Mouse (Mus musculus): ENCODE data around the gene Pck1.

Pck1 gene

DNA sequence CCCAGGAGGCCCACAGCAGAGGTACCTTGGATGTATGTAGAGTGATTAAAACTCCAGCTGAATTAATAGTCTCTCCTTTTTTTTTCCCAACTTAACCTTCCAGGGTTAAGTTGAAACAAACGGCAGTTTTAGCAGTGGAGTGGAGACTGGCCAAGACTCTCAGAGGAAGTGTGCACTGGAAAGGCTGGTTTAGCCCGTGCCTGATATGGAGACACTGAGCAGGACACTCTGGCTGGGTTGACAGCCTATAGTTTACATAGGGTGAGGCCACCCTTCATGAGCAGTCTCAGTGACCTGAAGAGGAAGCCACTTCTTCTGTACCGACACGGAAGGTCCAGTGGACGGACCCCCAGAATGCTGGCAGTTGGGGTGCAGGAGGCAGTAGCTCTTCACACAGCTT, 1.5 kb upstream of the Pck1 start:
- DNase-seq, result no peak

DNA sequence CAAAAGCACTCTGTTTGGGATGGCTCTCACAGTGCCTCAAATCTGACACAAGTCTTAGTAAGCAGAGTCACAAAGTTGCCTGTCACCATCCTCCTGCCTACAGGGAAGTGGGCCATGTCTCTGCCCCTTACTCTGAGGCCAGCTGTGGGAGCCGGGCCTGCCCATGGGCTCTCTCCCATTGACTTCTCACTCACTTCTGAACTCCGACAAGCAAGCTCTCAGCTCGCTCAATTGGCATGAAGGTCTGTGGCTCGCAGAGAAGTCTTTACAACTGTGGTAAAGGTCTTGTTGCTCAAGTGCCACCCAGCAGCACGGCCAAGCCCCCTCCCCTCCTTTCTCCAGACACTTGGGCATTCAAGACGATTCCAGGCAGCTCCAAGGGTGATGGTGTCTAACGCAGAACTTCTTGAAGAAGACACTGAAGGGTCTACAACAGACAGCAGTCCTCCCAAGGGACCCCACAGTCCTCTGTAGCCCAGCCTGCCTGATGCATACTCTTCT, 1.0 kb upstream of the Pck1 start:
- no peak for DNase-seq

DNA sequence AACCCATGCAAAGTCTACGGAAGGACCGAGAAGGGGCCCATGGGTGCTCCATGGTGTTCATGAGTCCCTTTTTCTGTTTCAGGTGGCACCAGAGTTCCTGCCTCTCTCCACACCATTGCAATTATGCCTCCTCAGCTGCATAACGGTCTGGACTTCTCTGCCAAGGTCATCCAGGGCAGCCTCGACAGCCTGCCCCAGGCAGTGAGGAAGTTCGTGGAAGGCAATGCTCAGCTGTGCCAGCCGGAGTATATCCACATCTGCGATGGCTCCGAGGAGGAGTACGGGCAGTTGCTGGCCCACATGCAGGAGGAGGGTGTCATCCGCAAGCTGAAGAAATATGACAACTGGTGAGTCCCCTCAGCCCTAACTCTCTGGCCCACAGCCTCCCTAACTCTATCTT, 418 bp downstream of the Pck1 start:
- no peak for DNase-seq

DNA sequence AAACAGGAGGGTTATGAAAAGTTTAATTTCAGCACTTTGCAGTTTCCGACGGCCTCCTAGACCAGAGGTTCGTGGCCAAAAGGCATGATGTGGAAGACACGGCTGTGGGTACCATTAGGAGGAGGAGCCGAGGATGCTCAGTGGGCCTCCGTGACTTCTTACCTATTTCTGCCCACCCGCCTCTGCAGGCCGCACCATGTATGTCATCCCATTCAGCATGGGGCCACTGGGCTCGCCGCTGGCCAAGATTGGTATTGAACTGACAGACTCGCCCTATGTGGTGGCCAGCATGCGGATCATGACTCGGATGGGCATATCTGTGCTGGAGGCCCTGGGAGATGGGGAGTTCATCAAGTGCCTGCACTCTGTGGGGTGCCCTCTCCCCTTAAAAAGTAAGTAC, 1.7 kb downstream of the Pck1 start:
- no peak for DNase-seq

DNA sequence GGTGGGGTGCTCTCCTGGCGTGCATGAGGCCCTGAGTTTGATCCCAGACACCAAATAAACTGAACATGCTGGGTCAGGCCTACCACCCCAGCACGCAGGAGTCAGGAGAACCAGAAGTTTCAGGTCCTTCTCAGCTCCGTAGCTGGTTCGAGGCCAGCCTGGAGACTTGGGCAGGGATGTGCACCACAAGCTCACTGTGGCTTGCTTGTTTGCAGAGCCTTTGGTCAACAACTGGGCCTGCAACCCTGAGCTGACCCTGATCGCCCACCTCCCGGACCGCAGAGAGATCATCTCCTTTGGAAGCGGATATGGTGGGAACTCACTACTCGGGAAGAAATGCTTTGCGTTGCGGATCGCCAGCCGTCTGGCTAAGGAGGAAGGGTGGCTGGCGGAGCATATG, 2.1 kb downstream of the Pck1 start:
- DNase-seq, result no peak

DNA sequence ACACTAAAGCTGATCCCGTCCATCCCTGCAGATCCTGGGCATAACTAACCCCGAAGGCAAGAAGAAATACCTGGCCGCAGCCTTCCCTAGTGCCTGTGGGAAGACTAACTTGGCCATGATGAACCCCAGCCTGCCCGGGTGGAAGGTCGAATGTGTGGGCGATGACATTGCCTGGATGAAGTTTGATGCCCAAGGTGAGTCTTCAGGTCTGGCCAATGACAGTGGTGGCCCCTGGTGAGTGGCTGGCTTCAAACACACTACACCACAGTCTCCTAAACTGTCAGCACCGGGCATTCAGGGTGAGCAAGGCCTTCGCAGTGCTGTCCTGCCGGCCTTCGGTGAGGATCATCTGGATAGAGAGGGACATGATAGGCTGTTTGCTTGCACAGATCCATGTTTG, 3.1 kb downstream of the Pck1 start:
- no peak for DNase-seq

DNA sequence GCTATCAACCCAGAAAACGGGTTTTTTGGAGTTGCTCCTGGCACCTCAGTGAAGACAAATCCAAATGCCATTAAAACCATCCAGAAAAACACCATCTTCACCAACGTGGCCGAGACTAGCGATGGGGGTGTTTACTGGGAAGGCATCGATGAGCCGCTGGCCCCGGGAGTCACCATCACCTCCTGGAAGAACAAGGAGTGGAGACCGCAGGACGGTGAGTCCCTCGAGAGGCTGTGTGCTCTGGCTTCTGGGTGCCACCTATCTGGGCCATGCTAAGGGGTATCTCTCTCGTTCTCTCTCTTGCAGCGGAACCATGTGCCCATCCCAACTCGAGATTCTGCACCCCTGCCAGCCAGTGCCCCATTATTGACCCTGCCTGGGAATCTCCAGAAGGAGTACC, 4.1 kb downstream of the Pck1 start:
- DNase-seq, result no peak

DNA sequence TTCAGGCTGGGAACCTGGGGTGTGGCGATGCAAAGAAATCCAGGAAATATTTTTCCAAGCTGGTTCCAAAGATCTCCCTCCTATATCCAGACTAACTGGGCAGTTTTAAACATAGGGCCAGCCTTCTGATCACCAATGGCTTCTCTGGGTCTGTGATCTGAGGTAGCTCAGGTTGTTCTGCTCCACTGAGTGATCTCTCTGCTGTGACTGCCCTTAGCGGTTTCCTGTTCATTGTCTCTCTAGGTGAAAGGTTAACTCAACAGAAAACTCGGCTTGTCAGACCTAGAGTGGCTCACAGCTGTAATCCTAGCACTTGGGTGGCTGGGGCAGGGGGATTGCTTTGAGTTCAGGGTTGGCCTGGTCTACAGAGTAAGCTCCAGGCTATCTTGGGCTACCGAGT, 4.5 kb downstream of the Pck1 start:
- DNase-seq, result no peak

DNA sequence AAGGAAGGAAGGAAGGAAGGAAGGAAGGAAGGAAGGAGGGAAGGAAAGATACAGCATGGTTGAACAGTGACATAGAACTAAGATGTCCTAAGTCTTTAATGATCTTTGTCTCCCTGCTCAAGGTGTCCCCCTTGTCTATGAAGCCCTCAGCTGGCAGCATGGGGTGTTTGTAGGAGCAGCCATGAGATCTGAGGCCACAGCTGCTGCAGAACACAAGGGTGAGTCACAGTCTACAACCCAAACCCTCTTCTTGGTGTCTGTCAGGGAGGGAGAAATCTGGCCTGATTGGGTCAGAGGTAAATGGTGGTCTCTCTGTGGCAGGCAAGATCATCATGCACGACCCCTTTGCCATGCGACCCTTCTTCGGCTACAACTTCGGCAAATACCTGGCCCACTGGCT, 5.0 kb downstream of the Pck1 start:
- DNase-seq, result no peak

DNA sequence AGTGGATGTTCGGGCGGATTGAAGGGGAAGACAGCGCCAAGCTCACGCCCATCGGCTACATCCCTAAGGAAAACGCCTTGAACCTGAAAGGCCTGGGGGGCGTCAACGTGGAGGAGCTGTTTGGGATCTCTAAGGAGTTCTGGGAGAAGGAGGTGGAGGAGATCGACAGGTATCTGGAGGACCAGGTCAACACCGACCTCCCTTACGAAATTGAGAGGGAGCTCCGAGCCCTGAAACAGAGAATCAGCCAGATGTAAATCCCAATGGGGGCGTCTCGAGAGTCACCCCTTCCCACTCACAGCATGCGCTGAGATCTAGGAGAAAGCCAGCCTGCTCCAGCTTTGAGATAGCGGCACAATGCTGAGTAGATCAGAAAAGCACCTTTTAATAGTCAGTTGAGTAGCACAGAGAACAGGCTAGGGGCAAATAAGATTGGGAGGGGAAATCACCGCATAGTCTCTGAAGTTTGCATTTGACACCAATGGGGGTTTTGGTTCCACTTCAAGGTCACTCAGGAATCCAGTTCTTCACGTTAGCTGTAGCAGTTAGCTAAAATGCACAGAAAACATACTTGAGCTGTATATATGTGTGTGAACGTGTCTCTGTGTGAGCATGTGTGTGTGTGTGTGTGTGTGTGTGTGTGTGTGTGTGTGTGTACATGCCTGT, 5.7 kb downstream of the Pck1 start:
- DNase-seq, result no peak

DNA sequence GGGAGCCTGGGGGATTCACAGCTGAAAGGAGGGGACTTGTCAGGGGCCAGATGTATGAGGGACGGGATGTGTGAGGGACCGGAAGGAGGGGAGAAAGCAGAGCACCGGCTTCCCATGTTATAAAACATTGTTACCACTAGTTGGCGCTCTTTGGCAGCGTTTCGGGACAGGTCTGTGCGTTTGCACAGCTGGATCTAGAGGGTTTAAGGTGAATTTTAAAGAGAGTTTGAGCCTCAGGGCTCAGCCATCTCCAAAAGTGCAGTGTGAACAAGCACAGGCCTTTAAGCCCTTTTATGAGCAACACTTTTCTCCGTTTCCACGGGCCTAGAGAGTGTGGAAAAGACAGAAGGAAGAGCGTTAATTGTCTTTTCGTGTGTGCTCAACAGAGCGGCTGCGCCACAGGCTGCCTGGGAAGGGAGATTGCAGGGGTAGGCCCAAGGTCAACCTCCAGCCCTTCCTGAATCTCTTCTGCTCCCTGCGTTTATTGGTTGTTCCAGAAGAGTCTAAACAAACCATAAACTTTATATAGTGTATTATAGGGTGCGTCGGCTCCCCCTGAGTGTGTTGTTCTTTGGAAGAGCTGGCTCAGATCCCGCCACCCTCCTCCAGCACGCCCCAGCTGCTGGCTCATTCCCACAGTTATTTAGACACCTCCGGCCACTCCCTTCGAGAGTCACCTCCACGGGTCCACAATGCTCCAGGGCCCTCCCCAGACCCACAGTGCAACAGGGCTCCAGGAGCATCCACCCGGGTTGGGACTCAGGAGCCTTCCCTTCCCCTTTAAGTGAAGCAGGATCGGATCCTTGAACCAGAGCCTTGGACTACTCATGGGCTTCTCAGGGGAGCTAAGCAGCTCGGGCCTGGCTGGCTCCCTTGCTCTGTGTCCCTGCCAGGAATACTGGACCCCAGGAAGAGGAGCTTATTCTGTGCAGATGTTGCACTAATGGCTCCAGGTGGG, 6.8 kb downstream of the Pck1 start:
- peak; percentile 80 for DNase-seq

DNA sequence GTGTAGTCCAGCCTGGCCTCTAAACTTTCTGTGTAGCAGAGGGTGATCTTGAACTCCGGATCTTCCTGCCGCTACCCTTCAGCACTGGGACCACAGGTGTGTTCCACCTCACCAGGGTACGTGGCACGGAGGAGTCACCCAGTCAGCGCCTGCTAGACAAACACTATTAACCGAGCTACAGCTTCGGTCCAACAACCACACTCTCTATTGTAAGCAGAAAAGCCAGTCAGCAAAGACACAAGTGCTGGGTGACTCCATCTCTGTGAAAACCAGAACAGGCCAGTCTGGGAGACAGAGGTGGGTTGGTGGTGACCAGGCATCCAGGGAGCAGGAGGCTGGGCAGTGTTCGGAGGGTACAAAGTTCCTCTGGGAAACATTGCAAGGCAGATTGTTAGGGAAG, 10.5 kb downstream of the Pck1 start:
- DNase-seq, result no peak

DNA sequence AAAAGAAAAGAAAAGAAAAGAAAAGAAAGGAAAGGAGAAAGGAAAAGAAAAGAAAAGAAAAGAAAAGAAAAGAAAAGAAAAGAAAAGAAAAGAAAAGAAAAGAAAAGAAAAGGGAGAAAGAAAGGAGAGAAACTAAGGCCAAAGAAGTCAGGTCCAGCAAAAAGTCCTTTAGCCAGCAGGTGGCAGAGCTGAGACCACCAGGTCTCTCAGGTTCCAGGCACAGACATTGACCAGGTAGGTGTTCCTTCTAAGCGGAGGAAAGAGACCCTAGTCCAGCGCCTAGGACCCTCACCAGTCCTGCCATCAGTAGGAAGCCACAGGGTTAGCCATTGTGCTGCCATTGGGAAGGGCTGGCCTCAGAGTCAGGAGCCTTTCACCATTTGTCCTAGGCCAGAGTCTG, 11.5 kb downstream of the Pck1 start:
- peak; percentile 52 for DNase-seq

DNA sequence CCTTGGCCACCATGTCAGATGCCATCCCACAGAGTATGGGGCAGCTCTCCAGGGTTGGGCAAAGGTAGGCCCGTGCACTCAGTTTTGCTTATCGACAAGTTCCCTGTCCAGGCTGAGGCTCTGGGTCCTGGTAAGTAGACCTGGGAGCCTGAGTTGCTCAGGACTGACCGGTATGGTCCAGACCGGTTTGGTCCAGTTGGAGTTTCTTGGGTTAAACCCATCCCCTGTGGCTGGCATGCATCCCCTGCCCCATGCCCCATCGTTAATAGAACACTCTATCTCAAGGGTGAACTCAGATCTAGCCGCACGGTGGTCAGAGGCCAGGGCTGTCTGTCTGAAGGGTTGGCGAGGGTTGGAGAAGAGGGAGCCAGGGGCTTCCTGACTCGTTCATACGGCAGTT, 12.1 kb downstream of the Pck1 start:
- no peak for DNase-seq

DNA sequence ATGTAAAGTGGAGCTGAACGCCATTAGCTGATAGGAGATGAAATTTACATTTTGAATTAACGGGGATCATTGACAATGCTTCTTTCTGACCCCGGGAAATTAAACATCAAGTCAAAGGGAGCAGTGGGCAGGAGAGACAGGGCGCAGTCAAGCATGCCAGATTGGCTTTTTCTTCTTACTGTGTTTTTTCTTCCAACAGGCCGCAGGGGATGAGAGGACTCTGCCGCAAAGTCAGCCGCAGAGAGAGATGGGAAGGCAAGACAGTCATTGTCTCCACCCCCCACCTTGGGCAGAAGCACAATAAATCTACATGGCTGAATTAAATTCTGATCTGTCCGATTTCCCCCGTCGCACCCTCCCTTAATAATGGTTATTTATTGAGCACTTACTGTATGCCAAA, 12.5 kb downstream of the Pck1 start:
- DNase-seq, result no peak

DNA sequence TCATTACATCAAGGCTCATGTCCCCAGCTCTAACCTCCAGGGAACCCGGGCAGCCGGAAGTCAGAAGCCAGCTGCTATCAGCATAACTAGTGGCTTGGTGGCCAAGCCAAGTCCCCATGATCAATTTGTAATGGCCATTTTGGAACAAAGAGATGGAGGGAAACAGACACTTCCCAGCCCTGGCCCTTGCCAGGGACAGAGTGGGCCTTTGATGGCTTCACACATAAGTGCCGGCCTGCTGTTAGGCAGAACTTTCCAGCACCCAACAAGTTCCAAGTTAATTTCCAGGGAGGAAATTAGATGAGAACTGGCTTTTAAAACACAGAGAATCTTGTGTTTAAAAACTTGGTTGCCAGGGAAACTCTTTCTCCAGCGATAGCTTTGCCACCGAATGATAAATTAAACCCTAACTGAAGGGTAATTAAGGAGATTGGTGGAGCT, 15.6 kb downstream of the Pck1 start:
- no peak for DNase-seq

DNA sequence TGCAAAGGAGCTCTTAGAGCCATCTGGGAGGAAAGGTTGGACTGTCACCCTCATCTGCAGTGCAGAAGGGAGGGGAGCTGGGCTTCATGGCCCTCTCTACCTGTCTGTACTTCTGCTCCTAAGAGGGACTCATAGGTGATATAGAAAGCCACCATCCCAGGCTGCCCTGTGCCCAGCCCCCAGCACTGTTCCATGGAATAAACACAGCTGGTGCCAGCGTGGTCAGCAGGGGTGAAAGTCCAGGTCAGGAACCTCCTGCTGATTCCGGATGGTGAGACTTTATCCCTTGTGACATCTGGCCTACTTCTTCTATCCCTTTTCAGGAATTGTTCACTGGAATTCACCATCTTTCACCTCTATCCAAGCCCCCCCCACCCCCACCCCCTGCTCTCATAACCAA, 17.2 kb downstream of the Pck1 start:
- no peak for DNase-seq

DNA sequence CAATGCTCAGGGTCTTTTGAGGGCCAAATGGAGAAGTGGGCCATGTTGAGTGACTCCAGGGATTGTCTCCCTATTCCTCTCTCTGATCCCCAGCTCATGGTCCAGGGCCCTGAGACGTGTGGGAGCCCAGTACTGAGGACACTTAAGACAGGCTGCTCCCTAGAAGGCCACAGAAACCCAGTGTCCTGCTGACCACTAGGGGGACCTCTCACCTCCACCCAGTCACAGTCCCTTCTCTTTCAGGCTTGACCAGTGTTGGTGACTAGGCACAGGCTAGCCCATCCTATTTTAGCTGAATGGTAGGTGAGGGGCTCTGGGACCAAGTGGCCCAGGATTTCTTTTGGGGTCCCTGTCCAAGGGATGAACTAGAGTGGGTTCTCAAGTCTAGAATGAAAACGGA, 17.9 kb downstream of the Pck1 start:
- DNase-seq, result no peak

DNA sequence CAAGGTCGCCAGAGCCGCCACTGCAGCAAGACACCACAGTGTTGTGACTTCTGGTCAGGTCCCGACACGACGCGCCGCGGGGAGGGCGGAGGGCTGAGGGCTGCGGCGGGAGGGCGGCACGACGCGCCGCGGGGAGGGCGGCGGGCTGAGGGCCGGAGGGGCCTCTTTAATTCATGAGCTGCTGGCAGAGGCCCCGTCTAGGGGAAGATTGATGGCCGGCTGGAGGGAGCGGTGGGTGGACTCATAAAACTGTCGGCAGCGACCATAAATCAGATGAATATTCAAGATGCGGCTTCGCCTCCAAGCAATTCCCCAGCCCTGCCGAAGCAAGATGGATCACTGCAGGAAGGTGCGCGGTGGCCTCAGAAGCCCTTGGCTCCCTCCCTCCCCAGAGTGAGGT, 18.6 kb downstream of the Pck1 start:
- no peak for DNase-seq

DNA sequence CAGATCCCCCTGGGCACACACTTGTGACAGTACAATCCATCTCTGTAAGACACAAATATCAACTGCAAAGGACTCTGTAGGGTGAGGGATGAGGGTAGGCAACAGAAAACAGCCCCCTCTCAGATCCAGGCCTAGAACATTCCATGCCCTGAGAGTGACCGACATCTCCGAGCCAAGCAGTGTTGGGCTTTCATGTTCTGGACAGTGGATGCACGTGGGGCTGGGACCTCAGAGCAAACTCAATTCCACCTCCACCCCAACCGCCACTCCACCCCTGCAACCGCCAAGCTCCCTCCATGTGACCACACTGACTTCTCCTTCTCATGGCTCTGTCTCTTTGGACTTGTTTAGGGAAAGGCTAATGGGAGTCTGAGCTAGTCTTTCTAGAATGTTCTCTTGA, 19.1 kb downstream of the Pck1 start:
- no peak for DNase-seq

DNA sequence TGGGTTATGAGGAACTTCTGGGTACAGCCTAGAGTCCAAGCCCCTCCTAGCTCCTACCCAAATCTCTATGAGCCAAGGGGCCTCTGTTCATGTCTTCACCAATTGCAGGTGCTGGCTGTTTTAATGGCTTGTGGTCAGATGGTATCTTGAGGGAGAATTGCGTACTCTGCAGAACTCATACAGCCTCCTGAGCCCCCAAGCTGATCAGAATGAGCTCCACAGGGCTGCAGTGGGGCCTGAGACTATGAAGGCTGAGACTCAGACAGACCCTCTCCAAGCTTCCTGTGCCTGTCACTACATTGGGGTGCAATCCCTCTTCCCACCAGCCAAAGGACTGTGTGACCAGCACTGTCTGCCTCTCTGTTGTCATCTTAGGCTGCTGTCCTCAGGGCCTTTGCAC, 19.5 kb downstream of the Pck1 start:
- no peak for DNase-seq

DNA sequence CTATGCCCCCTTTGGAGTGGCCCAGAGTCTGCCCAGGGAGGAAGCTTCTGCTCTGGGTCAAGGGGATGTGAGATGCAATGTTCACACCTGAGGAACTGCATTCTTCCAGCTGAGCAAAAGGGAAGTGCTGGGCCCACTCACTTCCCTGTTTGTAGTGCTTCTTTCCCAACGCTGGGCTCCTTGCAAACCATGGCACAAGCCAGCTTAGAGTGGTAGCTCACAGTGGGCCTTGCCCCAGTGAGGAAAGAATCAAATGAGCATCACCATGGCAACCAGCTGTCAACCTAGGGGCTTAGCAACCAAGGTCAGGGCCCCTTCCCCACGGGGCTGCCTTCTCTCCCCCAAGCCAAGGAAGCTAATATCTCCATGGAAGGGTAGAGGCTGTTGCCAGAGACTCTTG, 20.2 kb downstream of the Pck1 start:
- DNase-seq, result no peak

DNA sequence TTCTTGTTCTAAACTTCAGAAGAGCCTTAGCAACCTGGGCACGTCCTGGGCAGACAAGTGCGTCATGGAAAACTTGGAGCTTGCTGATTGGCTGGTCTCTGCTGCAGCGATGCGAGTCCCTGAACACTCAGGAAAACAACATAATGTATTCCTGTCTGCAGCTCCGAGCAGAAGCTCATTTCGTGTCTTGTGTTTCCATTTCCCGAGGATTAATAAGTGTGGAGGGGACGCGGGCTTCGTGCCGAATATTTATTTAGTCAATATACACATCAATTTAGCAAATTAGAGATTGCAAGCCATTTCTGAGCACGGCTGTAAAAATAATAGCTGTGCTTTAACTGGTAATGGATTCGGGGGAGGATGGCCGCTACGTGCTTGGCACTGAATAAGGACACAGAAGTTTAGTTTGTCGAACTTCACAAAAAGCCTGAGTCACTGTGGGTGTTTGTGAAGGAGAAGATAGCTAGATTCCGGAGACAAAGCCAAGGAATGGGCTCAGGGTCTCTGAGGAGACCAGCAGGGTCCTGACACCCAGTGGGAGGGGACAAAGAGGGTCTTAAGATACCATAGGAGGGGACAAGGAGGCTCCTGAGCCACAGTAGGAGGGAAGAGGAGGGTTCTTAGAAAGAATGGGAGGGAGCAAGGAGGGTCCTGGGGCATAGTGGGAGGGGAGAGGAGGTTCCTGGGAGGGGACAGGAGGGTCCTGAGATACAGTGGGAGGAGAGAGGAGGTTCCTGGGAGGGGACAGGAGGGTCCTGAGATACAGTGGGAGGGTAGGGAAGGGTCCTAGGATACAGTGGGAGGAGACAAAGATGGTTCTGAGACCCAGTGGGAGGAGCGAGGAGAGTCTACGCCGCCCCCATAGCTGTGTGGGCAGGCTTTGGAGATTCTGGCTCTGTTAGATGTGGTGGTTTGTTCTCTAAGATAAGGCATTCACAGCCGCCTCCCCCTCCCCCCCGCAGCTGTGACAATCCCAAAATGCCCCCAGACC, 21.0 kb downstream of the Pck1 start:
- peak; percentile 60 for DNase-seq

All from thymus, postnatal 14 days (tissue).